13 mouse cellular contexts compared by ENCODE assay signal in genomic region chr14:12455064-12455591, GRCm38 (mm10).
"Had no signal": no experiment of that assay in that cellular context is flagged by ENCODE, and none has a peak within 500 bp of the region (broad histone marks: within the 10 kb centered on the region; RNA-seq: fewer than 3 reads in every experiment).

No protein-coding gene starts in this region.

- H3K4me2 ChIP-seq: liver, embryonic 13.5 days; midbrain, embryonic 12.5 days; midbrain, embryonic 15.5 days; neural tube, embryonic 12.5 days; neural tube, embryonic 15.5 days had no signal

- DNase-seq: kidney, postnatal 14 days; kidney, postnatal 4 days; liver, embryonic 13.5 days; lung, adult 2 months; lung, postnatal 14 days; right cerebral cortex, postnatal 25 days; thymus, adult 18-20 months; thymus, postnatal 36 days had no signal

- H3K4me3 ChIP-seq: liver, embryonic 13.5 days; midbrain, embryonic 12.5 days; midbrain, embryonic 15.5 days; neural tube, embryonic 12.5 days; neural tube, embryonic 15.5 days had no signal

- H3K9me3 ChIP-seq: liver, embryonic 13.5 days; midbrain, embryonic 12.5 days; midbrain, embryonic 15.5 days; neural tube, embryonic 12.5 days; neural tube, embryonic 15.5 days had no signal

- H3K36me3 ChIP-seq: liver, embryonic 13.5 days; neural tube, embryonic 12.5 days had no signal

- H3K27ac ChIP-seq: liver, embryonic 13.5 days; macrophage; midbrain, embryonic 12.5 days; midbrain, embryonic 15.5 days; neural tube, embryonic 12.5 days; neural tube, embryonic 15.5 days had no signal

- H3K9ac ChIP-seq: liver, embryonic 13.5 days; midbrain, embryonic 12.5 days; midbrain, embryonic 15.5 days; neural tube, embryonic 12.5 days; neural tube, embryonic 15.5 days had no signal

- ATAC-seq: midbrain, embryonic 15.5 days had no signal

- H3K4me1 ChIP-seq: liver, embryonic 13.5 days had no signal

- H3K27me3 ChIP-seq: liver, embryonic 13.5 days; midbrain, embryonic 12.5 days; midbrain, embryonic 15.5 days; neural tube, embryonic 12.5 days; neural tube, embryonic 15.5 days had no signal
